Mouse (Mus musculus) kidney, adult 11 months (tissue): Measurements from ENCODE around the gene 1810037I17Rik.

Experiments used
- DNase-seq: peaks from one replicate; pipeline ENCODE4 v3.0.0; 2022

1810037I17Rik gene

DNA sequence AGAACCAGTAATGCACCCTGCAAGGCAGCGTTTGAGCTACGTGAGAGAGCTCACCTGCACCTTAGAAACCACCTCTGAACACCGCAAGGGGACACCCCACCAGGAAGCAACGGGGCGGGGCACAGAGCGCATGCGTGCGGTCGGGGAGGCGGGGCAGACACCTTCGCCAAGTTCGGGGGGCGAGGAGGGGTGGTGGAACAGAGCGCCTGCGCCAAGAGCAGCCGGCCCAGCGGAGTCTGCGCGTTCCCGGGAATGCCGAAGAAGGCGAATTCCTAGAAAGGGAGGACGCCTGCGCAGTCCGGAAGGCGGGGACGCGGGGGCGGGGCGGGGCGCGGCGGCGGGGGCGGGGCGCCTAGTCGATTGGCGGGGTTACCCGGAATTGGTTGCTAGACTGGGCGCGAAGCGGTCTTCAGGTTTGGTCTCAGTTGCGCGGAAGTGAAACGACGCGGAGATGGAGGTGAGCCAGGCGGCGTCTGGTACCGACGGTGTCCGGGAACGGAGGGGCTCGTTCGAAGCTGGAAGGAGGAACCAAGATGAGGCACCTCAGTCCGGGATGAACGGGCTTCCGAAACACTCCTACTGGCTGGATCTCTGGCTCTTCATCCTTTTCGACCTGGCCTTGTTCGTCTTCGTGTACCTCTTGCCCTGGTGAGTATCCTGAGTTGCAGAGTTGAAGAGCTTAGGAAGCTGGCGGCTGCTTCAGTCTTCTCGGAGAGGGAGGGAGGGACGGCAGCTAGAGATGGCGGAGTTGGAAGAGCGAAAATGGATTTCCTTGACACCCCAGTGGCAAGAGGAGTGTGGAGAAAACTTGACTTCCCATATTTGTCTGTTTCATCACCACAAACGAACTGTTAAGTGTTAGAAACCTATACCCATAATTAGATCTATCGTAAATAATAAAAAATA, at the start of gene 1810037I17Rik:
Gene 1810037I17Rik, plus strand, starts transcription at position 195 of the 906 bp plus-strand sequence.
- DNase-seq: peak; percentile 97

DNA sequence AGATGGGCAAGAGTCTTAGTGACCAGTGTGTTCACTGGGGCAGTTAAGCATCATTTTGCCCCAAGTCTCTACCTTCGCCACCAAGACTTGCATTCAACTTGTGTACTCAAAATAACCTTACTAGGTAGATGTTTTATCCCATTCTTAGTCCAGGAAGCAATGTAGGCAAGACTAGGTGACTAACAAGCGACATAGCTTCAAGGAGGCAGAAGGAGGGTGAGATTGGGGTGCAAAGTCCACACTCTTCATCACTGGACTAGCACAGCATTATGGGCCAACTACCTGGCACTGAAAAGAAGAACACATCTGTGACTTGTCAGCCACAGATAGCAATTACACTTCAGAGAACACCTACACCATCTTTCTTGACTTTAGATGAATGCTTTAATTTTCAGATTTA, 47.1 kb upstream of the 1810037I17Rik start:
- DNase-seq: no peak

DNA sequence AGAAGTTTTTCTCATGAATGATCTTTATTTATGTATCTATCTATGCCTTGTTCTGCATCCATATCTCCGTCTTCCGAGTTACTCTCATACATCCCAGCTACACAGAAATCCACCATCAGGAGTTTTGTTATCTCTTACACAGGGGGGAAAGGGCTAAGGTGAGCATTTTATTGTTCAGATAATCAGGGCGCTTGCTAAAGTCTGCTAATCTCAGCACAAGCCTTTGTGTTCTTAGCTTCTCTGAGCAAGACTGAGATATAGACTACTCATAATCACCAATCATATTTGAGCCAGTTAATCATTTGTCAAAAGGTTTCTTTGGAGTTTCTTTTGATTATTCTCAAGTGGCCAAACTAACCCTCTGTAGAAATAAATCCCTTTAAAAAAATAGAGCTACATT, 46.5 kb upstream of the 1810037I17Rik start:
- no peak for DNase-seq

DNA sequence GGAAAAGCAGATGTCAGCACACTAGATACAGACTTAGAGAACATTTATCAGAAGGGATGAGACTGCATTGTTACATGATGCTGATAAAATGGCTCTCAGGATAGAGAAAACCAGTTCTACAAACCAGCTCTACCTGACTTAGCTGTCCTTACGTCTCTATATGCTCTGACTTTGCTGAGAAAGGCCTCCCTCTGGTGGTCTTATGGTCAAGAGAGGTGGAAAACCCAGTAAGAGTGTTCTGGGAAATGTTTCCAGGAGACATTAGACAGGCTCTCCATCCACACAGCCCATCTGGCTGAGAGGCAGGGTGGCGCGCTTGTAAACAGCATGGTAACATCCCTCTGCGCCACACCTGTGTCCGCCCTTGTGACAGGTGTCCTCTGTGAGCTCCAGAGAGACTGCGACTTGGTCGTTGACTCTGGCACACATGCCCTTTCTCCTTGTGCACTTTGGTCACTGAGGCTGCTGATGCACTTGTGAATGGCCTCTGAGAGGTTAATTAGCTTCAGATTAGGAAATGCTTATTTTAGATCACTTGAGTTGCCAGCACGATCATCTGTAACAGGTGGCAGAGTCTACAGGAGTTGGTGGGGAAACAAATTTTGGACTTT, 45.2 kb upstream of the 1810037I17Rik start:
- DNase-seq: no peak

DNA sequence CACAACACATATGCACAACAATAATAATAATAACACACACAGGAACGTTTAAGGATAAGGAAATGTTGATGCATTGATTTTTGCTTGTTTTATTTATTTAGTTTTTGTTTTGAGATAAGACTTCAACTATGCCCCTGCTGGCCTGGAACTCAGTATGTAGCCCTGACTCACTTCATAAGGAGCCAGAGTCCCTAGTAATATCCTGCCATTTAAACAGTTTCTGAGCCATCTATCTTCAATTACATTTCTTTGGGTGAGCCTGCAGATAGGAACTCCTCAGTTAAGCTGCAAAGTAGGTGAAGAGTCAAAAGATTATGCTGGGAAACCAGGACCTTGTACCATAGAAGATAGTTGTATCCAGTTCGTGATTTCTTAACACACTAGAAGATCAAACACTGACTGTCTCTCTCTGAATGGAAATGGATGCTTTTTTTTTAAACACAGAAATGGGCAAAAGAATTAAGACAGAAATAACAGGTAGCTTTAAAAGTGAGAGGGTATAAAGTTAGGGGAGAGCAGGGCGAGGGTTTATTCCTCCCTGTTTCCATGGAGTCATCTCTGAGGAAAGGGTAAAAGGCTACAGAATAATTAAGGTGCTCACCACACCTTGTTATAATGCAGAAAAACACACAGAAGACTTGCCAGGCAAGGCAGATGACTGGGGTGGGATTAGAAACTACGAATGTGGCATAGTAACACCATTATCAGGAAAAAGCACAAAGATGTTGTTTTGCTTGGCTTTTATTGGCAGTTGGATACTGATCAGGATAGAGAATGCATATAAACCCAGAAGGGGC, 36.3 kb upstream of the 1810037I17Rik start:
- no peak for DNase-seq

DNA sequence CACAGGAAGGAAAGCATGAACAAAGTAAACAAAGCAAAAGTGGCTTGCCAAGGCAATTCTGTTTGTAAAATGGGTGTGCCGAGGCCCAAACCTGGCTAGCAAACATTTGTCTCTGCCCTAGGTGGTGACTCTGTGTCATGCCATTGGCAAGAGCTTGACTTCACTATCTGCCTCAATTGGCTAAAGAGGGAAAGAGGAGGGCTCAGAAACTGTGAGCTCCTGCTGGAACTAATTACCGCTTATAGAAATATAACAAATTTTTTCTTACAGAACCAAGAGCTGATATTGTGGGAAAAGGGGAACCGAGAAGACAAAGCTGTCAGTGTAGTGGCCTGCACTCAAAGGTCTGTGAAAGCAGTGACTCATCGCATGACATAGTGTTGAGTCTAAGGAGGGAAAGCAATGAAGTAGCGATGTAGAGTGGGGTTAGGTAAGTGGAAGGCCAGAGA, 35.6 kb upstream of the 1810037I17Rik start:
- DNase-seq: no peak

DNA sequence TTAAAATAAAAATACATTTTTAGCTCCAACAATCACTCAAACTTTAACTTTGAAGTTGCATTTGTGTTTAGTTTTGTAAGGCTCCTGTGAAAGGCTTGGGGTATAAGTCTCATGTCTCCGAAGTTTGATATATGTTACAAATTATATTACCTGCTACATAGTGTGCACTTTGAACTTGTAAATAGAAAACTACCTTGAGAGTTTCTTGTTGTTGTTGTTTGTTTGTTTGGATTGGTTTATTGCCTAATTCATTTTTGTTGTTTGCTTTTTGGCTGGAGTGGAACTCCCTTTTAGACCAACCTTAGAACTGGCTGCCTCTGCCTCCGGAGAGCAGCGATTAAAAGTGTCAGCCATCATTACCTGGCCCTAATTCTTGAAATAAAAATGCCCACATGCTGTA, 29.2 kb upstream of the 1810037I17Rik start, which contains the start of gene Fabp2:
Gene Fabp2, plus strand, starts transcription at position 301 of the 400 bp plus-strand sequence.
- no peak for DNase-seq

DNA sequence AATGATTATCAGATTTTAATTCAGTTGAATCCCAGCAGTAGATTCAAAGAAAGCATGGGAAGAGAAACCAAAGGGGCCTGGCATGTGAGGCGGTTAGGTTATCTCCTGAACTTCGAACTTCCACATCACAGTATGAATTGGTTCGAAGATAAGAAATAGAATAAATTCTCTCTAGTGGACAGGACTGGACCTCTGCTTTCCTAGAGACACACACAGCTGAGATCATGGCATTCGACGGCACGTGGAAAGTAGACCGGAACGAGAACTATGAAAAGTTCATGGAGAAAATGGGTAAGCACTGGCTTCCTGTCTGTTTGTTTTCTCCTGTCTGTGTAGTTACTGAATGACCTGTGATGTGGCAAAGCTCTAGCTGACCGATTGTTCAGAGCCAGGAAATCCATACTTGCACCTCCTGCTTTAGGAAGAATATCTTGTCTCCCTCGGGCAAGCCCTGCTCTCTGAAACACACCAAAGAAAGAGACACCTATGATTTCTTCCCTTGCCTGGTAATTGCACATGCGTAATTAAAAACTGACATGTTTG, 28.7 kb upstream of the 1810037I17Rik start:
- no peak for DNase-seq

DNA sequence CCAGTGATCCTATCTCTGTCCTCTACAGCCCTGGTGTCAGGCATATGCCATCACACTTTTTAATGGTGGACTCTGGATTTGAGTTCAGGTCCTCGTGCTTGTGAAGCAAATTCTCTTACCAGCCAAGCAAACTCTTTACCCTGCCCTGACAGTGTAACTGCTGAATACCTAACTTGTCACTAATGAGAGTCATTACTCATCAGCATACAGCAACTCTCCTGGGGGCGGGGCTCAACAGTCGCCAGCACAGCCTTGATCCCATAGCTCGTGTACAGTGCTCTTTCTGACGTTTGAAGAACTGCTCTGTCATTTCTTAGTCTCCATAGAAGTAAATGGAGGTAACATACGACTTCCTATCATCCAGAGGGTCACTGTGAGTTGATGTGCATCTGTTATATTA, 25.7 kb upstream of the 1810037I17Rik start:
- DNase-seq: no peak

DNA sequence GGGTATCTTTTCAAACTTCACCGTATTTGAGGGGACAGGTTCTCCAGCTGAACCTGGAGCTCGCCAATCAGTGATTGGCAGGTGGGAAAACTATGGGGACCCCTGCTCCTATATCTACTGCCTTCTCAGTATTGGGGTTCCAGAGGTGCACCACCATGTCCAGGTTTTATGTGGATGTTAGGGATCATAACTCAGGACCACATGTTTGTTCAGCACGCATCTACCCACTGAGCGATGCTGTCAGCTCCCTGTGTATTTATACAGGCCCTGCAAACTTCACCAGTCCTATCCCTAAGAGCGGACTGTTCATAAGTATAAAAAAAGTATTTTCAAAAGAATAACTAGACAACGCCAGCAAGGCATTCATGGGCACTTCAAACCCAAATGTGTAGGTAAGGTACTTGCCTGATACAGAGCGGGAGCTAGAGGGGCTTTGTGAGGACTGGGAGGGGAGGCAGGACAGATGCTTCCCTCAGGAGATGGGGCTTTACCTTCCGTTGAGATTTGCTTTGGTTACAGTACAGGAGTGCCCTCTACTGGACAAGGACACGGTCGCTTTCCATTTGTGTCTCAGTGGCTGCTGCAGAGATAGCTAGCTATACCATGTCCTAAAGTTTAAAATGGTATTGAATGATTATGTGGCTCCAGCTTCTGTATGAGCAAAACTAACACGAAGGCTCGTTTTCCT, 20.1 kb upstream of the 1810037I17Rik start:
- no peak for DNase-seq

DNA sequence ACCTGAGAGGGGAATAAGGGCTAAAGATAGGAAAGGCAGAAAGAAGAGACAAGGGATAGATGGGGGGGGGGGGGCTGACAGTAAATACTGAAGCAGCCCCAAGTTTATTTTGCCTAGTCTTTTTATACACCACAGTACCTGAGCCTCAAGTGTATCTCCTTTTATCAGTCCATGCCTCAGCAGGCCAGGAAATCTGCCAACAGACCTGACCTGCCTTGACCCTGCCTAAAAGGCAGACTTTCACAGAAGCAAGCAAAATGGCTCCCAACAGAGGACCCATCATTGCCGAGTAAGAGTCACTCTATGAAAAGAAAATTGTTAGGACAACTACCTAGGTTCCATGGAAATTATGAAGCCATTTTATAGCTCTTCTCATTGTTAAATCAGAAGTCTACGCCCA, 16.2 kb upstream of the 1810037I17Rik start:
- no peak for DNase-seq

DNA sequence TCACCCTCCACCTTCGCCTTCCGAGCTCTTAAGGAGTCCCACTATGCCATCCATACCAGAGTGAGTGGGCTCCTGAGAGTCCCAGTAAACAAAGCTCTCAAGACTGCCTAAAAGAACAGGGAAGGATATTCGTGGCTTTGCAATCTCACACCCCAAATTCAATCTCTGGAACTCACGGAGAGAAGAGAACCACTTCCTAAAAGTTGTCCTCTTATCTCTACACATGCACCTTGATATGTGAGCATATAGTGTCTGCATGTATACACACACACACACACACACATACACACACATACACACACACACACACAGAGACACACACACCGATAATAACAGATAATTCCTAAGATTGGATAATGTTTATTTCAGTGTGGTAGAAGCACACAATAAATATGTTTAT, 8.5 kb upstream of the 1810037I17Rik start:
- DNase-seq: no peak

DNA sequence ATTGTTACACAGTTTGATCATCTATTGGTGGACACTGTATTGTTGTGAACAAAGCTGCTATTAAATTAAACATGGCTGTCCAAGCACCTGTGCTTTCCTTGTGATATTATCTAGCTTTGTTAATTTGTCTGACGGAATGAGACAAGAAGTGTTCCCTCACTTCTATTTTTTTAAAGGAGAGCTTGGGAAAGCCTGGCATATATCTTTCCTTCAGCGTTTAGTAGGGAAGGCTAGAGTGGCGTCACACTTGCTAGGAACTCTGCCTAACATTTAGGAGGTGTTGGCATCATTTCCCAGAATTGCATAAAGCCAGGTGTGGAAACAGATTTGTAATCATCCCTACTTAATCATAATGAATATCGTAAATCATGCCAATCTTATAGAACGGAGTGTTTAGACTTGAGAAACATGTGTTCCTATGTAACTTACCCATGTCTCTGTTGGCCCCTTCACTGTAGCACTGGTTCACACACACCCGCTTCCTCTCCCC, 7.8 kb upstream of the 1810037I17Rik start:
- DNase-seq: no peak

DNA sequence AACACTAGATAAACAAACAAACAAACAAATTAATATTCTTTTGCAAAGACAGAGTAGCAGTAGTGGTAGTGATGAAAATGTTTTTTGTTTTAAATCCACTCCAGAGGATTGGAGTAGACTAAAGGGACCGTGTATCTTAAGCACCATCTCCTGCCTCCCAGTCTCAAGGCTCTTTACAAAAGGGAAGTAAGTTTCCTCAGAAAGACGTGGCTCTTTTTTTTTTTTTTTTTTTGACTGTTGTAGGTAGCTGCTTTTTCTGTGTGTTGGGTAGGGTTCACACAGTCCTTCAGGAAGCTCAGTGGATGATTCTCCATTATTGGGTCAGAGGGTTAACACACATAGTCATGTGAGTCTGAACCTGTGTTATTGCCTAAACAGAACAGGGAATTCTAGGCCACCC, 5.3 kb upstream of the 1810037I17Rik start:
- DNase-seq: no peak

DNA sequence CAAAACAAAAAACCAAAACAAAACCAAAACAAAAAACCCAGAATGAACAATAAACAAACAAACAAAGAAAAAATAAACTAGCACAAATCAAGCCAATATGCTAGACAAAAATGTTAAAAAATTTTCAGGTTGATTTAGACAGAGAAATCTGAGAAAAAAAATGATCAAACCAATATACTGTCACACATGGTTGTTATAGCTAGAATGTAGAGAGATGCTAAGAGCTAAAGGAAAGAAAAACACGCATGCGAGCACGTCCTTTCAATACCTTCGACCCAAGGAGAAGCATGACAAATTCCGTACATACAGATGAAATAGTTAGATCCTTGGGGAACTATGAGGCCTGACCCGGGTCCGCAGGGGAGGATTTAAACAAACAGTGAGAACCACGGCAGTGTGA, 4.7 kb upstream of the 1810037I17Rik start, which contains the start of gene Gm10959:
Gene Gm10959, minus strand, starts transcription at position 101 of the 400 bp plus-strand sequence.
- DNase-seq: no peak

DNA sequence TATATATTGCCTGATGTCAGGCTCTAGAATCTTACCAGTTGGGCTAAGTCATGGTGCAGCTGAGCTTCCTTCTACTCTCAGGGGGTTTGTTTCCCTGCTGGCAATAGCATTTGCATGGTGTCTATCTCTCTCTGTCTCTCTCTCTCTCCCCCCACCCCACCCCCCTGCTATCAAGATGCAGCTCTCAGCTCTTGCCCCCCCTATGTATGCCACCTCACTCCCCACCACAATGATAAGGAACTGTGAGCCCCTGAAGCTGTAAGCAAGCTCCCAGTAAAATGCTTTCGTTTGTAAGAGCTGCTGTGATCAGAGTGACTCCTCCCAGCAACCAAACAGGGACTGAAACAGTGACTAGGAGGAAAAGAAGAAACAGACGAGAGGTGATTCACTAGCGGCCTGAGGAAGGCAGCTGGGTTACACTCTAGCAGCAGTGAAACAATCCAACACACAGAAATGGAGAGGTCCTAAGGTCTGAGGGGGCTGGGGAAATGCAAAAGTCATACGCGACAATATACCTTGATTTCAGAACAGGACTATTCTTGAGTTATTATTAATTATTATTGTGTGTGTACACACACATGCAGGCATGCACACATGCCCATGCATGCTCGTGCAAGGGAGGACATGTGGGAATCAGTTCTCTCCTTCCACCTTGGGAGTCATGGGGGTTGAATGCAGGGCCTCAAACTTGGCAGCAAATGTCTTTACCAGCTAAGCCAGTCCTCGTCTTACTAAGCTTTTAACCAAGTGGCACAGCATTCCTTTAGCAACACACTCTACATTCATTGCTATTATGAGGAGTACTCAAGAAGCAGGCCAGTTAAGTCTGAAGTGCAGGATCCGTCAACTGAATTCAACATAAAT, 3.2 kb upstream of the 1810037I17Rik start:
- no peak for DNase-seq

DNA sequence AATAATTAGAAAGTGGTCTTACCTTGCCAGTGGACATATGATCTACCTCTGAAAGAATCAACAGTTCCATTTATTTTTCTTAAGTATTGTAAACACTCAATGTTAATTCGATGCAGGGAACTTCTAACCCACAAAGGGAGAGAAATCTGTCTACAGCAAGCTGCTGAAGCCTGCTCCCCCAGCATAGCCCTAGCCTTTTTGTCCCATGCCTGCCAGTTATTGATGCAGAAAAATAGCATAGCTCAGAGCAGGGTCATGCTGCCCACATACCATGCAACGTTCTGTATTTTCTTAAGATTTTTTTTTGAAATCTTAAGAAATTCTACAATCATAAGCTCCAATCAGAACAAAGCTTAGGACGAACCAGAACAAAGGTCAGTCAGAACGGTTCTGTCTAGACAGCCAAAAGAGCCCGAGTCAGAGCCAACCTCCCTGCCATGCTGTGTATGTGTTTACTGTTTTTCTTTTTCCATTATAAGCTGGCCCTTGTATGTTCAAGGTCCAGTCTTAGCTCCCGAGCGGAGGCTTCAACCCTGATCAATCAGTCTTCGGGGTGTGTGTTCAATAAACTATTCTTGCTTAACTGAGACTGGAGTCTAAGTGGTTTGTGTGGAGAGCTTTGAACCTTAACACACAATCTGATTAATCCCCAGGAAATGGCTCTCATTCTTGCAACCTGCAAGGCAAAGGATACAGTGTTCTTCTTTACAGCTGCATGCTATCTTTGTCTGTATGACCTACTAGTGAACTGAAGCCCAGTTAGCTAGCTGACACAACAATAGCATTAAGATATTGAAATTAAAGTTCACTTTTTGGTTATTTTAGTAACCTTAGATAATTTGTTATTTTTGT, 2.1 kb upstream of the 1810037I17Rik start:
- peak; percentile 49 for DNase-seq

DNA sequence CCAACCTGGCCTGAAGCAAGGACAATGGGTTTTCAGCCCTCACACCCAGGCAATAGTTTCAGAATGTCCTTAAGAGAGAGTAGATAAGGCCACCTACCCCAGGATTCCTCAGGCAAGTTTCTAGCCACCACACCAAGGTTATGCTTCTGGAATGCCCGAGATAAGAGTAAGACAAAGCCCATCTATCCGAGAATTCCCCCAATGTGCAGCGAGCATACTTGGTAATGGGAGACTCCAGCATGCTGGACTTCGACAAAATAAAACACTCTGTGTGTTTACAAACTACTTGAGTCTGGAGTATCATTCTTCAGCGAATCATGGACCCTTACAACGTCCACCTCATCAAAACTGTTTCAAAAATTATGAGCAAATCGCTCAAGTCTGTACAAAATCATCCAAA, 856 bp upstream of the 1810037I17Rik start:
- DNase-seq: no peak

DNA sequence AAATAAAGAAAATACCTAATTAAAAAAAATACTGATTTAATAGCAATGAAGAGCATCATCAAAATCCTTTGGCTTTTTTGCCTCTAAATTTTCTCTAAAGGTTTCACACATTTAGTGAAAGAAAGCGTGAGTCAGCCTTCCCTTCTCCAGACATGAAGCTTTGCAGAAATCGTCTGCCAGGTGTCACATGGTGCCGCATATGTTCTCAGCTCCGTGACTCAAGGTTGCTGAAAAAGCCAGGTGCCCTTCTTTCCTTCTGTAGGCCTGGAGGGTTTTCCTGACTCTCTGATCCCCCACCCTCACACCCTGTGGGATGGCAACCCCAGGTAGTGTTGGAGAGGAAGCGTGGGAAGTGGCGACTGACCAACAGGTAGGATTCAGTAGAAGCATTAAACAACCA, 5.7 kb downstream of the 1810037I17Rik start:
- no peak for DNase-seq

DNA sequence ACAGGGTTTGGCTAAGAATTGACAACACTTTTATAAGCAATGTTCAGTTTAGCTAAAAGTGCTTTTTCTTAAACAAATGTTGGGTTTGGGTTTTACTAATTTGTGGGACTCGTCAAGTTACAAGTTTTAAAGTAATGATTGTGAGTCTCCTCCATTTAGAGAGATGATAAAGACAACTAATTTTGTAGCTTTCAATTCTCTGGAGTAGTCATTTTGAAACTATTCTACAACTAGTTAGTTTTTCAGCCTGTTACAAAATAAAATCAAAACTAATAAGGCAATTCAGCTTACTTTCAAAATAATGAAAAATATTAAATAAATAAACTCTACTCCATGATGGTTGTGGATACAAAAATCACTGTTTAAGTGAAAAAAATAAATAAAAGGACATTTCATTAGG, 8.5 kb downstream of the 1810037I17Rik start:
- no peak for DNase-seq
